Mouse (Mus musculus) kidney, adult 9 months (tissue): ENCODE measurements around the gene Ifna15.

Experiments used
- DNase-seq: peaks from one replicate; pipeline ENCODE4 v3.0.0; 2022

The Ifna15 gene

DNA sequence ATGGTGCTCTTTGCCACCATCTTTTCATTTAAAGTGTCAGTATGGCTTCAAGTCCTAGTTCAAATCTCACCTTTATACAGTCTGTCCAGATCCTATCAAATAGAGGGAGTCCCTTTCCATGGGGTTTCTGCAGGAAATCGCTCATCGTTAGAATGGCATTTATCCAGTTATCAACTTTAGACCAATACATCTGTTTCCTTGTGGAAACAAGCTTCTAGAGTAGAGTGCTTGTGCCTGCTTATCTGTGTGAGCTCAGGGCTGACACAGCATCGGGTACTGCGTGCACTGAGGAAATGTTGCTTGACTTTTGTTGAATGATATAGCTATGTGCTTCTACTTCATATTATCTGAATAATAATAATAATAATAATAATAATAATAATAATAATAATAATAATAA, 44.3 kb downstream of the Ifna15 start:
- DNase-seq, result no peak
